Mouse (Mus musculus): ENCODE data around the gene Oxct1. TPM values are rescaled to one million over a fixed set of nuclear protein-coding genes. Genes with fewer than 3 reads are reported as not detected.

Gene Oxct1
- total and polyA plus RNA-seq, 3 experiments, result 6.5 to 64.4 (median 14.0) TPM

- no peak for DNase-seq (ENCODE audit: low spot score)
- H3K27me3 ChIP-seq (ENCODE audit: insufficient read depth, low read length), result no peaks in the 10 kb centered on the region
Observed at GRCm38 (mm10) chr15:4078785-4079184, 52.6 kb downstream of the Oxct1 start.

DNA sequence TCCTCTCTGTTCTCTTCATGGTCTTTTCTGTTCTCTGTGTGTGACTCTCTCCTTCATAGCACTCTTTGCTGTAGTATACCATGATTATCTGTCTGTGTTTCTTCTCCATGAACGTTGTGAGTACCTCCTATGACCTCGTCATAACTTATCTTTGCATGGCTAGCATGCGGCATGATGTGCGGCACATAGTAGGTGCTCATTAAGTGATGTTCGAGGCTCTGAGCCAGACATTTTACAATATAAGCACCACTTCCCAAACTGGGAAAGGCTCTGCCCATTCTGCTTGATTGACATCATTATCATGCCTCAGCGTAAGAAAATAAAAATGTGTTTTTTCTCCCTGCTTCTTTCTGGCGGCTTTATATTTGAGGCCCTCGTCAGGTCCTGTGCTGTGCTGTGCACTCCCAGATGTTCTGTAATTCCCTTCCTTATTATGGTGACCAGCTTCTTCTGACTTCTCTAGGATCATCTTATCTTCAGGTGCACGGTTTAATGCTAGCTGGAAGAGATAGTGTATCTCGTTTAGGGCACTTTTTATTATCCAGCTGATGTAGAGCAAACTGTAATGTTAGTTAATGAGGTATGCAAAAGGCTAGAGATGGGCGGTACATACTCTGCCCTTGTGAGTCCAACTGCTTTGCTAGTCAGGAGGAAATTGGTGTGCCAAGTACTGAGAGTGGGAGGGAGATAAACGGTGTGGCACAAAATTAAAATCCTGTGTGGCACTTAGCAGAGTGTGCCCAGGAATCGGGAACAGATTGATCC is 53.4 kb downstream of the Oxct1 start:
- no peaks in the 10 kb centered on the region for H3K27me3 ChIP-seq (ENCODE audit: insufficient read depth, low read length)
- TF ChIP-seq TAL1 (conservative IDR thresholded peaks at IDR 0.05; ENCODE audit: low read depth, low read length) (no peak), GATA1 (IDR thresholded peaks at IDR 0.05; ENCODE audit: borderline replicate concordance, low read length) (no peak), CTCF (IDR thresholded peaks at IDR 0.05; ENCODE audit: low read depth, low read length) (no peak), POLR2AphosphoS5 (IDR thresholded peaks at IDR 0.05; ENCODE audit: insufficient replicate concordance, low read depth, low read length) (no peak), GATA2 (IDR thresholded peaks at IDR 0.05; ENCODE audit: borderline replicate concordance, low read depth, low read length) (no peak)
- DNase-seq (ENCODE audit: low spot score) (no peak), ATAC-seq (ENCODE audit: extremely low read depth, insufficient number of reproducible peaks, low FRiP score, poor library complexity, severe bottlenecking) (no peak)
- H3K9me3 ChIP-seq (replicated peaks), result no peaks in the 10 kb centered on the region
- no peaks in the 10 kb centered on the region for H3K36me3 ChIP-seq (replicated peaks)
- H3K4me3 ChIP-seq (ENCODE audit: low read depth, low read length), result no peak overlapping the region
- no peaks in the 10 kb centered on the region for H3K4me1 ChIP-seq (ENCODE audit: insufficient read depth, low read depth, low read length)

More at GRCm38 (mm10) chr15:4078785-4079184, 52.6 kb downstream of the Oxct1 start:
- TF ChIP-seq GATA1 (IDR thresholded peaks at IDR 0.05; ENCODE audit: borderline replicate concordance, low read length), result no peak
- TF ChIP-seq GATA2 (IDR thresholded peaks at IDR 0.05; ENCODE audit: borderline replicate concordance, low read depth, low read length), result no peak
- no peak for TF ChIP-seq POLR2AphosphoS5 (IDR thresholded peaks at IDR 0.05; ENCODE audit: insufficient replicate concordance, low read depth, low read length)
- TF ChIP-seq CTCF (IDR thresholded peaks at IDR 0.05; ENCODE audit: low read depth, low read length), result no peak
- H3K4me1 ChIP-seq (ENCODE audit: insufficient read depth, low read depth, low read length), result no peaks in the 10 kb centered on the region
- no peak overlapping the region for H3K4me3 ChIP-seq (ENCODE audit: low read depth, low read length)
- H3K36me3 ChIP-seq (replicated peaks), result no peaks in the 10 kb centered on the region
- ATAC-seq (ENCODE audit: extremely low read depth, insufficient number of reproducible peaks, low FRiP score, poor library complexity, severe bottlenecking), result no peak
- H3K9me3 ChIP-seq (replicated peaks), result no peaks in the 10 kb centered on the region

DNA sequence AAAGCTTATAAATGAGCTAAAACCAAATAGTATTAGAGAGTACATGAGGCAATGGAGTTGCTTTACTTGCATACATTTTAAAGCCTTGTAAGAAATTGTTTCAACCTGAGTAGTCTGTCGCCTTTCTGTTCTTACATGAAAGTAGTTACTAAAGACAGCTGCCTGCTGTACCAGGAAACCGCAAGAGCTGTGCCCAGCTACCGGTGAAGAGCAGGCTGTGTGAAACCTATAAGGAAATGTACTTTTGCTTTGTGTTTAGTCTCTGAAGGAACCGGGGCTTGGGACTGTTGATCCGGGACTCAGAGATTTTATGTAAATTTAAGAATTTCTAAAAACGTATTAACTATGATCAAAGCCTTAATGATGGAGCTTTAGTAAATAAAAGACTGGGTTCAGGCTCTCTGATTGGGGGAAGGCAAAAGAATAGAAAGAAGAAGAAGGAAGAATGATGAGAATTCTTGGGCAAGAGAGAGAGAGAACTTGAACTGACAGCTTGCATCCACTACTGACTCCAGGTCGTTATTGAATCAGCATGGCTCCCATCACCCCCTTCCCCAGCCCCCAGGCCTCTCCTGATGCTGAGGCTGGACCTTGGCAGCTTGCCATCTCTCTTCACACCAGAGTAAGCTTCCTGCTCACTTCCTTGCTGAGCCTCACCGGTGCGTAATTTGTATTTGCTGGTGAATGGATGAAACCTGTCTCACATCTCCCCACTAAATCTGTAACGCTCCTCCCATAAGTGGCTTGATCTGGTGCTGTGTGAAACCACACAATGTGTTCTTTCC is 59.6 kb downstream of the Oxct1 start:
- Histone ChIP-seq H3K36me3 (replicated peaks) (no peaks in the 10 kb centered on the region), H3K9me3 (replicated peaks) (no peaks in the 10 kb centered on the region), H3K4me3 (ENCODE audit: low read depth, low read length) (no peak overlapping the region), H3K27me3 (ENCODE audit: insufficient read depth, low read length) (no peaks in the 10 kb centered on the region), H3K4me1 (ENCODE audit: insufficient read depth, low read depth, low read length) (no peaks in the 10 kb centered on the region)
- no peak for ATAC-seq (ENCODE audit: extremely low read depth, insufficient number of reproducible peaks, low FRiP score, poor library complexity, severe bottlenecking)
- no peak for DNase-seq (ENCODE audit: low spot score)
- no peak for TF ChIP-seq TAL1 (conservative IDR thresholded peaks at IDR 0.05; ENCODE audit: low read depth, low read length)
- TF ChIP-seq GATA1 (IDR thresholded peaks at IDR 0.05; ENCODE audit: borderline replicate concordance, low read length), result no peak
- no peak for TF ChIP-seq POLR2AphosphoS5 (IDR thresholded peaks at IDR 0.05; ENCODE audit: insufficient replicate concordance, low read depth, low read length)
- TF ChIP-seq CTCF (IDR thresholded peaks at IDR 0.05; ENCODE audit: low read depth, low read length), result no peak
- no peak for TF ChIP-seq GATA2 (IDR thresholded peaks at IDR 0.05; ENCODE audit: borderline replicate concordance, low read depth, low read length)

- no peak overlapping the region for H3K4me3 ChIP-seq (ENCODE audit: low read depth, low read length)
Observed at GRCm38 (mm10) chr15:4087446-4087845, 61.3 kb downstream of the Oxct1 start.

DNA sequence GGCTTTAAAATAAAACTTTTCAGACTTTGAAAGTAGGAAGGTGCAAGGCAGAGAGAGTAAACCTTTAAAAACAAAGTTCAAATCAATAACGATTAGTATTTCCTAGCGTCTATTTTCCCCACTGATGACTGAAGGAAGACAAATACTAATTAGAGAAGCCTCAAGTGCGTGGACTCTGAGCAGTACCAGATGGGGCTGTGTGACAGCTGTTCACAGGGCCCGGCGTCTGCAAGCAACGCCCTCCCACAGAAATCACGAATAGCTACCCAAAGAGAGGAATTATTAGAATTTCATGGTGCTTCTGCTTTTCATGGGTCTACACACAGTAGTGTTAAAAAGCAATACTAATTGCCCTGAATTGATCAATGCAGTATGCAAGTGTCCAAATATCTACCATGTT is 61.7 kb downstream of the Oxct1 start:
- H3K9me3 ChIP-seq (replicated peaks), result no peaks in the 10 kb centered on the region
- no peaks in the 10 kb centered on the region for H3K27me3 ChIP-seq (ENCODE audit: insufficient read depth, low read length)
- H3K36me3 ChIP-seq (replicated peaks), result no peaks in the 10 kb centered on the region
- no peak overlapping the region for H3K4me3 ChIP-seq (ENCODE audit: low read depth, low read length)
- no peaks in the 10 kb centered on the region for H3K4me1 ChIP-seq (ENCODE audit: insufficient read depth, low read depth, low read length)
- TF ChIP-seq GATA2 (IDR thresholded peaks at IDR 0.05; ENCODE audit: borderline replicate concordance, low read depth, low read length) (no peak), CTCF (IDR thresholded peaks at IDR 0.05; ENCODE audit: low read depth, low read length) (no peak), GATA1 (IDR thresholded peaks at IDR 0.05; ENCODE audit: borderline replicate concordance, low read length) (no peak), TAL1 (conservative IDR thresholded peaks at IDR 0.05; ENCODE audit: low read depth, low read length) (no peak), POLR2AphosphoS5 (IDR thresholded peaks at IDR 0.05; ENCODE audit: insufficient replicate concordance, low read depth, low read length) (no peak)
- DNase-seq (ENCODE audit: low spot score) (no peak), ATAC-seq (ENCODE audit: extremely low read depth, insufficient number of reproducible peaks, low FRiP score, poor library complexity, severe bottlenecking) (no peak)

More at GRCm38 (mm10) chr15:4087446-4087845, 61.3 kb downstream of the Oxct1 start:
- no peaks in the 10 kb centered on the region for H3K36me3 ChIP-seq (replicated peaks)
- no peak for DNase-seq (ENCODE audit: low spot score)
- no peaks in the 10 kb centered on the region for H3K4me1 ChIP-seq (ENCODE audit: insufficient read depth, low read depth, low read length)
- H3K27me3 ChIP-seq (ENCODE audit: insufficient read depth, low read length), result no peaks in the 10 kb centered on the region
- no peaks in the 10 kb centered on the region for H3K9me3 ChIP-seq (replicated peaks)
- no peak for TF ChIP-seq POLR2AphosphoS5 (IDR thresholded peaks at IDR 0.05; ENCODE audit: insufficient replicate concordance, low read depth, low read length)
- TF ChIP-seq GATA1 (IDR thresholded peaks at IDR 0.05; ENCODE audit: borderline replicate concordance, low read length), result no peak
- no peak for TF ChIP-seq GATA2 (IDR thresholded peaks at IDR 0.05; ENCODE audit: borderline replicate concordance, low read depth, low read length)
- no peak for TF ChIP-seq CTCF (IDR thresholded peaks at IDR 0.05; ENCODE audit: low read depth, low read length)
- TF ChIP-seq TAL1 (conservative IDR thresholded peaks at IDR 0.05; ENCODE audit: low read depth, low read length), result no peak
- ATAC-seq (ENCODE audit: extremely low read depth, insufficient number of reproducible peaks, low FRiP score, poor library complexity, severe bottlenecking), result no peak

- no peak for ATAC-seq (ENCODE audit: extremely low read depth, insufficient number of reproducible peaks, low FRiP score, poor library complexity, severe bottlenecking)
Observed at GRCm38 (mm10) chr15:4090601-4091000, 64.4 kb downstream of the Oxct1 start.

More at GRCm38 (mm10) chr15:4090601-4091000, 64.4 kb downstream of the Oxct1 start:
- no peak for DNase-seq (ENCODE audit: low spot score)
- Histone ChIP-seq H3K27me3 (ENCODE audit: insufficient read depth, low read length) (no peaks in the 10 kb centered on the region), H3K9me3 (replicated peaks) (no peaks in the 10 kb centered on the region), H3K4me1 (ENCODE audit: insufficient read depth, low read depth, low read length) (no peaks in the 10 kb centered on the region), H3K36me3 (replicated peaks) (no peaks in the 10 kb centered on the region), H3K4me3 (ENCODE audit: low read depth, low read length) (no peak overlapping the region)
- TF ChIP-seq TAL1 (conservative IDR thresholded peaks at IDR 0.05; ENCODE audit: low read depth, low read length), result no peak
- TF ChIP-seq GATA2 (IDR thresholded peaks at IDR 0.05; ENCODE audit: borderline replicate concordance, low read depth, low read length), result no peak
- TF ChIP-seq CTCF (IDR thresholded peaks at IDR 0.05; ENCODE audit: low read depth, low read length), result no peak
- TF ChIP-seq GATA1 (IDR thresholded peaks at IDR 0.05; ENCODE audit: borderline replicate concordance, low read length), result no peak
- TF ChIP-seq POLR2AphosphoS5 (IDR thresholded peaks at IDR 0.05; ENCODE audit: insufficient replicate concordance, low read depth, low read length), result no peak

All from G1E (cell line).